In the genomic region with DNA sequence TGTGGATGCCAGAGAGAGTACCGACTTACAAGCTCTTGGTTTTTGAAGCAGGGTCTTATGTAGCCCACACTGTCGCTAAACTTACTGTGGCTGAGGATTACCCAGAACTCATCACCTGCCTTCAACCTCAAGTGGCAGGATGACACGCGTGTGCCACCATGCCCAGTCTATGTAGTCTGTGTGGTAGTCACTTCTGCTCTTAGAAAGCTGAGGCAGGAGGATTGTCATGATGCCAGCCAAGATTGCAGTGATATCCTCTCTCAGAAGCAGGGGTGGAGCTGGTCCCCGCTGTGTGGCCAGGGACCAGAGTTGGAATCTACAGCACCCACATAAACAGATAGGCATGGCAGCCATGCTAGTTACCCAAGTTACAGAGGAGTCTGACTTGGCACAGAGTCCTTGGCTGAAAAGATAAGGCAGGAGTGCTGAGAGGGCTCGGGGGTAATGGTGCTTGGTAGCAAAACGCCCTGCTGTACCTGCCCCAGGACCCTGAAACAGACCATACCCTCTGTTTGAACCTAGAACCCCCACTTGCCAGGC, we compare ENCODE assay signal across 22 mouse cellular contexts. TPM values are rescaled to one million over a fixed set of nuclear protein-coding genes. Genes with fewer than 3 reads are reported as not detected.
A peak's percentile ranks its signal among the peaks of the same experiment; 100 is the strongest.
DNase-seq lines count a peak whose midpoint lies in the region; ATAC-seq and TF ChIP-seq lines count a peak whose summit lies in the region.
"Had no signal": no experiment of that assay in that cellular context is flagged by ENCODE, and none has a peak within 500 bp of the region (broad histone marks: within the 10 kb centered on the region; RNA-seq: fewer than 3 reads in every experiment).

No protein-coding gene starts in this region.

- 45% methylated on average over 7 of the region's 7 CpGs for WGBS in liver, embryonic 15.5 days (ENCODE audit: insufficient replicate concordance)
- WGBS in liver, postnatal 0 days (ENCODE audit: insufficient replicate concordance) = 54% methylated on average over 7 of the region's 7 CpGs
- 76% methylated on average over 7 of the region's 7 CpGs for WGBS in midbrain, postnatal 0 days

- DNase-seq in heart, adult 11 months = peak; percentile 83
- DNase-seq in heart, adult 9 months (ENCODE audit: low spot score in 2 of 2) = no peak
- DNase-seq in liver, postnatal 0 days = no peak
- DNase-seq in midbrain, postnatal 0 days (ENCODE audit: low spot score) = no peak
- no peak for DNase-seq in urinary bladder, adult 18-20 months (ENCODE audit: low spot score in 2 of 2)
- DNase-seq: cerebellum, adult 2 months; gastrocnemius, adult 2 months; heart, postnatal 10 days; kidney, adult 18-20 months; layer of hippocampus, adult 9-11 months; lung, adult 2 months; lung, postnatal 14 days had no signal

- no peak for TF ChIP-seq EP300 in liver, postnatal 0 days (IDR thresholded peaks at IDR 0.05; ENCODE audit: low read depth)

- no peak overlapping the region for H3K9ac ChIP-seq in liver, embryonic 15.5 days
- H3K9ac ChIP-seq in liver, postnatal 0 days (replicated peaks) = no peak overlapping the region
- no peak overlapping the region for H3K9ac ChIP-seq in midbrain, postnatal 0 days (replicated peaks; ENCODE audit: low read length, poor library complexity, severe bottlenecking)

- no peak for TF ChIP-seq CTCF in liver, postnatal 0 days (IDR thresholded peaks at IDR 0.05; ENCODE audit: low read depth)
- no peak for TF ChIP-seq CTCF in cortical plate, adult 2 months (IDR thresholded peaks at IDR 0.05; ENCODE audit: extremely low read depth, insufficient read depth, low read length)
- no peak for TF ChIP-seq CTCF in midbrain, postnatal 0 days (IDR thresholded peaks at IDR 0.05)

- ATAC-seq in liver, embryonic 15.5 days (ENCODE audit: insufficient read depth) = peak; percentile 8; the same call in 1 of the 2 replicates
- no peak for ATAC-seq in liver, postnatal 0 days
- no peak for ATAC-seq in midbrain, postnatal 0 days (ENCODE audit: low FRiP score)
- ATAC-seq: Patski had no signal

- H3K4me2 ChIP-seq in liver, embryonic 15.5 days = no peak overlapping the region
- H3K4me2 ChIP-seq in liver, postnatal 0 days (ENCODE audit: low read depth, low read length) = no peak overlapping the region
- no peak overlapping the region for H3K4me2 ChIP-seq in midbrain, postnatal 0 days (ENCODE audit: low read depth, low read length, poor library complexity, severe bottlenecking)

- H3K27ac ChIP-seq in liver, embryonic 15.5 days (replicated peaks) = no peak overlapping the region
- no peak overlapping the region for H3K27ac ChIP-seq in liver, postnatal 0 days (ENCODE audit: low read depth)
- H3K27ac ChIP-seq in cortical plate, adult 2 months (ENCODE audit: insufficient read depth, low read length) = no peak overlapping the region
- peak overlapping the region; percentile 57; the same call in 1 of the 2 replicates for H3K27ac ChIP-seq in midbrain, postnatal 0 days (ENCODE audit: low read depth, low read length)
- H3K27ac ChIP-seq: embryonic facial prominence, embryonic 10.5 days; gastrocnemius, adult 2 months; heart, embryonic 10.5 days; hindbrain, embryonic 10.5 days; limb, embryonic 10.5 days had no signal

- H3K36me3 ChIP-seq in liver, embryonic 15.5 days (replicated peaks) = peaks cover 42% of the 10 kb centered on the region
- peaks cover 42% of the 10 kb centered on the region for H3K36me3 ChIP-seq in liver, postnatal 0 days (replicated peaks; ENCODE audit: insufficient read depth, low read length)
- peaks cover 40% of the 10 kb centered on the region for H3K36me3 ChIP-seq in midbrain, postnatal 0 days (ENCODE audit: insufficient read depth, low read length)

- peak; percentile 8; the same call in 1 of the 2 replicates for TF ChIP-seq POLR2A in cortical plate, adult 2 months (IDR thresholded peaks at IDR 0.05; ENCODE audit: extremely low read depth, insufficient read depth, low read length)

- H3K4me3 ChIP-seq in liver, embryonic 15.5 days (replicated peaks) = no peak overlapping the region
- no peak overlapping the region for H3K4me3 ChIP-seq in liver, postnatal 0 days (ENCODE audit: low read depth, low read length)
- H3K4me3 ChIP-seq in cortical plate, adult 2 months (ENCODE audit: insufficient read depth, low read length) = no peak overlapping the region
- no peak overlapping the region for H3K4me3 ChIP-seq in midbrain, postnatal 0 days (ENCODE audit: low read depth, low read length)
- H3K4me3 ChIP-seq: embryonic facial prominence, embryonic 10.5 days; gastrocnemius, adult 2 months; heart, embryonic 10.5 days; hindbrain, embryonic 10.5 days; limb, embryonic 10.5 days; megakaryocyte, embryonic 14.5 days; myocyte had no signal

- H3K9me3 ChIP-seq in liver, embryonic 15.5 days (replicated peaks) = no peaks in the 10 kb centered on the region
- H3K9me3 ChIP-seq in liver, postnatal 0 days (ENCODE audit: low read length) = no peaks in the 10 kb centered on the region
- H3K9me3 ChIP-seq in midbrain, postnatal 0 days (ENCODE audit: low read length) = no peaks in the 10 kb centered on the region
- H3K9me3 ChIP-seq: embryonic facial prominence, embryonic 10.5 days; heart, embryonic 10.5 days; hindbrain, embryonic 10.5 days; limb, embryonic 10.5 days; megakaryocyte, embryonic 14.5 days had no signal

- peaks cover 22% of the 10 kb centered on the region for H3K4me1 ChIP-seq in liver, embryonic 15.5 days (replicated peaks)
- H3K4me1 ChIP-seq in liver, postnatal 0 days (ENCODE audit: insufficient read depth) = peaks cover 7% of the 10 kb centered on the region
- H3K4me1 ChIP-seq in cortical plate, adult 2 months (ENCODE audit: control insufficient read depth, insufficient read depth, low read length) = 0 out of 2 replicates have a peak, but pooled peaks cover 2% of the 10 kb centered on the region
- peaks cover 15% of the 10 kb centered on the region for H3K4me1 ChIP-seq in midbrain, postnatal 0 days (ENCODE audit: insufficient read depth, low read length)

- peaks cover 26% of the 10 kb centered on the region for H3K27me3 ChIP-seq in liver, embryonic 15.5 days
- H3K27me3 ChIP-seq in liver, postnatal 0 days (ENCODE audit: insufficient read depth, low read length) = peaks cover 22% of the 10 kb centered on the region
- no peaks in the 10 kb centered on the region for H3K27me3 ChIP-seq in midbrain, postnatal 0 days (ENCODE audit: insufficient read depth, low read length)
- H3K27me3 ChIP-seq: Patski had no signal

RNA-seq across cellular contexts. Expression of a gene that starts 3.0 kb away (rescaled TPM):
- 0.02 TPM in 1 of 2 replicates, not detected in the other for polyA plus RNA-seq in liver, embryonic 15.5 days (2015; fragmentation: Nextera tagmentation; extraction: Ambion mirVana)
- not detected in 2 replicates for polyA plus RNA-seq in liver, postnatal 0 days (2015; fragmentation: Nextera tagmentation; extraction: Ambion mirVana)
- 307 and 309 TPM in 2 replicates for polyA plus RNA-seq in cortical plate, adult 2 months (2012; rRNA removed)
- 142 and 206 TPM in 2 replicates for total RNA-seq in midbrain, postnatal 0 days (2014; rRNA removed)
- 61.5 and 74.0 TPM in 2 replicates for polyA plus RNA-seq in midbrain, postnatal 0 days (2015; fragmentation: Nextera tagmentation; extraction: Ambion mirVana)
- total RNA-seq: liver, adult 2 months had no signal
- polyA plus RNA-seq: liver, adult 2 months had no signal

RNA-seq across cellular contexts. Expression of a gene that starts 10.6 kb away (rescaled TPM):
- polyA plus RNA-seq in liver, embryonic 15.5 days (2015; fragmentation: Nextera tagmentation; extraction: Ambion mirVana) = 43.7 and 52.0 TPM in 2 replicates
- 29.2 and 30.6 TPM in 2 replicates for polyA plus RNA-seq in liver, postnatal 0 days (2015; fragmentation: Nextera tagmentation; extraction: Ambion mirVana)
- polyA plus RNA-seq in cortical plate, adult 2 months (2012; rRNA removed) = 124 and 129 TPM in 2 replicates
- 83.0 and 93.1 TPM in 2 replicates for total RNA-seq in midbrain, postnatal 0 days (2014; rRNA removed)
- polyA plus RNA-seq in midbrain, postnatal 0 days (2015; fragmentation: Nextera tagmentation; extraction: Ambion mirVana) = 58.1 and 63.3 TPM in 2 replicates

RNA-seq across cellular contexts. Expression of a gene that starts 14.4 kb away (rescaled TPM):
- polyA plus RNA-seq in liver, embryonic 15.5 days (2015; fragmentation: Nextera tagmentation; extraction: Ambion mirVana) = 4.1 and 5.4 TPM in 2 replicates
- polyA plus RNA-seq in liver, postnatal 0 days (2015; fragmentation: Nextera tagmentation; extraction: Ambion mirVana) = 6.3 and 7.4 TPM in 2 replicates
- polyA plus RNA-seq in cortical plate, adult 2 months (2012; rRNA removed) = 0.87 and 1.1 TPM in 2 replicates
- 0.09 and 0.16 TPM in 2 replicates for total RNA-seq in midbrain, postnatal 0 days (2014; rRNA removed)
- 0.40 and 0.41 TPM in 2 replicates for polyA plus RNA-seq in midbrain, postnatal 0 days (2015; fragmentation: Nextera tagmentation; extraction: Ambion mirVana)
- polyA plus RNA-seq: myocyte had no signal

RNA-seq across cellular contexts. Expression of a gene that starts 30.1 kb away (rescaled TPM):
- polyA plus RNA-seq in liver, embryonic 15.5 days (2015; fragmentation: Nextera tagmentation; extraction: Ambion mirVana) = 9.5 and 11.5 TPM in 2 replicates
- 19.6 and 21.1 TPM in 2 replicates for polyA plus RNA-seq in liver, postnatal 0 days (2015; fragmentation: Nextera tagmentation; extraction: Ambion mirVana)
- polyA plus RNA-seq in cortical plate, adult 2 months (2012; rRNA removed) = 52.2 and 54.5 TPM in 2 replicates
- total RNA-seq in midbrain, postnatal 0 days (2014; rRNA removed) = 16.2 and 17.4 TPM in 2 replicates
- polyA plus RNA-seq in midbrain, postnatal 0 days (2015; fragmentation: Nextera tagmentation; extraction: Ambion mirVana) = 19.1 and 21.3 TPM in 2 replicates

RNA-seq across cellular contexts. Expression of a gene that starts 38.5 kb away (rescaled TPM):
- polyA plus RNA-seq in liver, embryonic 15.5 days (2015; fragmentation: Nextera tagmentation; extraction: Ambion mirVana) = 4.3 and 5.6 TPM in 2 replicates
- polyA plus RNA-seq in liver, postnatal 0 days (2015; fragmentation: Nextera tagmentation; extraction: Ambion mirVana) = 4.0 and 4.4 TPM in 2 replicates
- 3.4 and 3.9 TPM in 2 replicates for polyA plus RNA-seq in cortical plate, adult 2 months (2012; rRNA removed)
- total RNA-seq in midbrain, postnatal 0 days (2014; rRNA removed) = 0.94 and 2.1 TPM in 2 replicates
- 1.1 and 1.2 TPM in 2 replicates for polyA plus RNA-seq in midbrain, postnatal 0 days (2015; fragmentation: Nextera tagmentation; extraction: Ambion mirVana)
- polyA plus RNA-seq: myocyte, Patski had no signal

Comparison
In these comparisons a context has a peak if more than half of its experiments do, and no peak if none do; other contexts are left out.
1. RNA of a gene that starts 3.0 kb away (polyA plus RNA-seq): 307 to 309 TPM in cortical plate, adult 2 months and 61.5 to 74.0 TPM in midbrain, postnatal 0 days; not detected in liver, postnatal 0 days and 0.02 TPM in liver, embryonic 15.5 days; every median in the first group is over 10 times any median in the second.